Mouse (Mus musculus) testis, postnatal 10 days (tissue): ENCODE measurements at regions not wholly inside any gene's neighbourhood (a gene's known extent, or its start where the extent isn't known, plus 50 kb on each side); places are given as distances from the start of the nearest gene placed in this dataset.
A peak's percentile ranks its signal among the peaks of the same experiment; 100 is the strongest.
"Not testable (repeated sequence)": the region's sequence is repeated elsewhere in the genome, so short reads cannot be mapped to it uniquely, and the experiment has no call there.

ENCODE experiments used
- DNase-seq: peaks from one replicate; pipeline ENCODE4 v3.0.0; 2021; ENCODE audit warnings: low spot score

- no peak for DNase-seq
Measured at GRCm38 (mm10) chr3:69669541-69669940, 52.2 kb upstream of the Nmd3 start.

DNA sequence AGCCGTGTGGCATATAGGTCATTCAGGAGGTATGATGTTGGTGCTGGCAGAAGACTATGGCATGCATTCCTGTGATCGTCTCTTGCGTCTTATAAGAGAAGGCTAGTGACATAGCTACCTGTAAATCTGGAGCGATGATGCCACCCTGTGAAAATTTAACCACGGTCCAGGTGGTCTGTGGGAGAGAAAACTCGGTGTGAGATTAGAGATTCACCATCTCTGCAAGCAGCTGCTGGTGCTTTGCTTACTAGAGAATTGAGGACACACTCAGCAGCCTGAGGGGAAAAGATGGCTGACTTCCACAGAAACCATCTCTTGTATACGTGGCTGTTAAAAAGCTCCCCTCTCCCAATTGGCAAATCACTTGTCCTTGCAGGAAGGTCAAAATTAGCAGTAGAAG is 54.0 kb upstream of the Nmd3 start:
- DNase-seq: no peak

DNA sequence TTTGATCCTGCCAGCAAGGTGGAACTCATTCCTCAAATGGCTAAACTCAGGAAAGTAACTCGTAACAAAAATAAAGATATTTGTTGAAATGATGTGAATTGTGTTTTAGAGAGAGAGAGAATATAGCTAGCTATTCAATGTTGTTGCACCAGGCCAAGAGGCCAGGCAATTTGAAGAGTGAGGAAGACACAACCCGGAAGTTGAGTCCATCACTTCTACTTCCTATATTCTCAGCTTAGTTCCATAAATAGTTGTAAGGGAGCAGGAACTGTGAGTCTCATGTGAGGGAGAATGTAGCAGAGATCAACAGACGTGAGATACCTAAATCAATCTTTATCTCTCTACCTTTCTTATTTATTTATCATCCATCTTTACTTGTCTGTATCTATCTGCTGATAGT is 54.4 kb upstream of the Nmd3 start:
- no peak for DNase-seq

DNA sequence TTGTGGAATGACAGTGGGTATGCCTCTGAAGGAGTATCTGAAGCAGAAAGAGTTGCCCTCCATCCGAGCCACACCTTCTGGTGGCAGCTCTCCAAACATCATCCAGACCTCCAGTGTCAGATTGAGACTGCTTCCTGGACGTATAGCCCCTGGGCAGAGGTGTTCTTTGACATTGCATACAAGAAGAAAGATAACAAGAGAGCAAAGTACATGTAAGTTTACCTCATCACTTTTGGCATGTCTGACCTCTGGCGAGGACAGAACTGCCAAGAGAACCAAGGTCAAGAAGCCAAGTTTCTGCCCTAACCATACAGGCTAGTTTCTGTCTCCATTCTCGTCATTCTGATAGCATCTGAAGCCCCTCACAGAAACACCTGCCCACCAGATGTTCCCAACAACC is 57.5 kb upstream of the Nmd3 start:
- DNase-seq: no peak

GRCm38 (mm10) chr3:69658185-69658584 is 59.4 kb upstream of the B3galnt1 start:
- DNase-seq: no peak

GRCm38 (mm10) chr3:69657570-69657969 is 58.8 kb upstream of the B3galnt1 start:
- DNase-seq: no peak

- DNase-seq: not testable (repeated sequence)
Measured at GRCm38 (mm10) chr3:69655651-69656050, 56.9 kb upstream of the B3galnt1 start.

- peak; percentile 49 for DNase-seq
Measured at GRCm38 (mm10) chr3:69655001-69655400, 56.2 kb upstream of the B3galnt1 start.

GRCm38 (mm10) chr3:69653361-69653760 is 54.6 kb upstream of the B3galnt1 start:
- DNase-seq: not testable (repeated sequence)

DNA sequence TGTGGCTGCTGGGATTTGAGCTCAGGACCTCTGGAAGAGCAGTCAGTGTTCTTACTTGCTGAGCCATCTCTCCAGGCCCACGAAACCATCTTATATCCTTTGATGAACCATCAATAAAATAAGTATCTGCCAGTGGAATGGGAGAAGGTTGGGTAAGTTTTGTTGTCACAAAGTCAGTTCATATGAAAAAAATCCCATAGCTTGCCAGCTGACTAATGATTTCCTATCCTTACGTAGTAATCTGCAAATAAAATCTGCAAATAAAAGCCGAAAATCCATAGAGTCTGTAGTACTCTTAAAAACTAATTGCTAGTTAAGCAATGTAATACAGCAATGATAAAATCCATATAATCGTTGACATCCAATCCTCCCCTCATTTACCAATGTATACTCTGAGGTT is 50.8 kb upstream of the B3galnt1 start:
- no peak for DNase-seq
